Mouse (Mus musculus) kidney, adult 2 months (tissue): ENCODE measurements around the gene Armc6.

Experiments
- CTCF ChIP-seq: fragments of 200-500 bp; conservative IDR thresholded peaks from 2 replicates; pipeline ENCODE4 v1.5.1; 2011; ENCODE audit warnings: low read depth, mild to moderate bottlenecking, control low read depth, low read length, moderate library complexity, mixed read lengths; ENCODE audit not compliant: insufficient read depth, insufficient read length
- POLR2A ChIP-seq: fragments of 200-500 bp; IDR thresholded peaks from one replicate; pipeline ENCODE4 v1.6.1; 2011; ENCODE audit warnings: low read depth, low read length, control low read depth

GRCm38 (mm10) chr8:70210538-70210937 lies 23.7 kb downstream of the Armc6 start:
- TF ChIP-seq POLR2A (no peak), CTCF (no peak)
